Mouse (Mus musculus) T-helper 2 cell (primary cell): ENCODE measurements around the gene Clk2.

Source experiments
- in situ Hi-C: fragments of 300-600 bp; cut with MboI, MseI; formaldehyde crosslinking; loops from one replicate; pipeline ENCODE4 v1.15.1; 2025; ENCODE audit warnings: high pct_unique_total_duplicates

Gene Clk2

GRCm38 (mm10) chr3:89221167-89221566 lies 56.6 kb downstream of the Clk2 start:
- in situ Hi-C loops, result no loop called here

DNA sequence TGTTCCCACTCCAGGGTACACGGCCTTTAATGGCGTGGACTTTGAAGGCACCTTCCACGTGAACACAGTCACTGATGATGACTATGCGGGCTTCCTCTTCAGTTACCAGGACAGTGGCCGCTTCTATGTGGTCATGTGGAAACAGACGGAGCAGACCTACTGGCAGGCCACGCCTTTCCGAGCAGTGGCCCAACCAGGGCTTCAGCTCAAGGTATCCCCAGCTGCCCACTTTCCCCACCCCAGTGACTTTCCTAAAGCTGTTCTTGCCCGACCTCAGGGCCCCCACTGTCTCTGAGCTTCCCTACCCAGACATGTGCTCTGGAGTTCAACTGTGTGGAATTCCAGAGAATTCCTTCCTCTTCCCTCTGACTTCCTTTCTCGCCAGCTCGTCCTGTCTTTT lies 60.2 kb downstream of the Clk2 start:
- in situ Hi-C loops, result no loop called here

- in situ Hi-C loops, result no loop called here
Observed at GRCm38 (mm10) chr3:89225321-89225815, 60.8 kb downstream of the Clk2 start.

GRCm38 (mm10) chr3:89225918-89226317 lies 61.3 kb downstream of the Clk2 start:
- in situ Hi-C loops, result no loop called here

GRCm38 (mm10) chr3:89226361-89226760 lies 61.8 kb downstream of the Clk2 start:
- in situ Hi-C loops, result no loop called here
